Mouse (Mus musculus): ENCODE measurements around the gene Hbq1a. TPM values are rescaled to one million over a fixed set of nuclear protein-coding genes. Genes with fewer than 3 reads are reported as not detected.

Gene Hbq1a
- total RNA-seq, 2 experiments from 2014 or later = 1.1 to 1.8 TPM

DNA sequence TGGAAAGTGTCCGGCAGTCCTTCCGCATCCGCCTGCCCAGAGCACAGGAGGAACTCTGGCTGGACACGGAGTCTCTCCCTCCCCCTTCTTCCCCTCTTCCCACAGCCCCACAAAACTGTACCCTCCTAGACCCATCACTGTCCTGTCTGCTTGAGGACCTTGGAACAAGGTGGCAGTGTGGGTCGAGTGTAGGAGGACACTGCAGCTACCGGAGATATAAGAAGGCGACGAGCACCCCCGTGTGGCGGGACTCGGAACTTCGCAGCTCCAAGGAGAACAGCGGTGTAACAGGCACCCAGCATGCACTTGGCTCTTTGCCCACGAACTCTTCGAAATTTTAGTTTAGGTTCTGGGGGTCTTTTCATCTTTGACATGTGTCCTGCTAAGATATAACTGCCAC lies 24.7 kb downstream of the Hbq1a start:
- peak; percentile 97 for TF ChIP-seq CTCF (conservative IDR thresholded peaks at IDR 0.05)
- no peak overlapping the region for H3K27ac ChIP-seq
- peak; percentile 71 to 85 for DNase-seq (ENCODE audit: low spot score in 2 of 2)
- peak overlapping the region; percentile 26; the same call in 1 of the 2 replicates for H3K4me3 ChIP-seq

DNA sequence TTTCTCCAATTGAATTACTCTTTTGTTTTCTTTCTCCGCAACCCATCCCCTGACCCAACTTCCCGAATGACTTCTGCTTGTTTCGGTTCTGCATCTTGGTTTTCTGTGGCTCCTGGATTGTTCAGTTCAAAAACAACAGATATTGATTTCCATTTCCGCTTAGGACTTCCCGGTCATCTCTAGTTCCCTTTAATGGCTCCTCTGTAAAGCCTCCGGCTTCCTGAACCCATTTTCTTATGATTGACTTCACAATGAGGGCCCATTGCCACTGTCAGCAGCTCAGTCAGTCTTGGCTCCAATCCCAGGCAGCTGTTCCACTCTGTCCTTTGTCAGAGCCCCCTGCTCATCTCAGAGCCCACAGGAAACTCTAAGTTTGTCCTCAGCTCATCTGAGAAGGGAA lies 31.2 kb downstream of the Hbq1a start:
- Histone ChIP-seq H3K4me3 (no peak overlapping the region), H3K27ac (no peak overlapping the region)
- no peak for DNase-seq (ENCODE audit: low spot score in 2 of 2)
- no peak for TF ChIP-seq CTCF (conservative IDR thresholded peaks at IDR 0.05)

DNA sequence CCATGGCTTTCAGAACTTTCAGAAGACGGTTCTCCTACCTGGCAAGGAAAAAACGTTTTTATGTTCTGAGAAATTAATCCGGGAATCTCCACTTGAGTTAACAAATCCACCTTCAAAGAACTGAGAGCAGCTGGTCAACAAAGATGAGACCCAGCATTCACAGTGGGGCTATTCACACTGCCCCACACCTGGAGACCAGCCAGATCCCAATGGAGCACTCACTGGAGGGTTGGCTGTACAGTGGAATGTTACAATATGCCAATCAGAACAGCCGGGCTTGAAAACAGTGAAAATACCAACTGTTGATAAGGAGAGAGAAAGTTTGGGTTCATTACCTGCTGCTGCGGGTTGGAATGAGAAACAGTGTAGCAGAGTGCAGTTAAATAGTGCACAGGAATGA lies 32.0 kb downstream of the Hbq1a start:
- H3K4me3 ChIP-seq = no peak overlapping the region
- TF ChIP-seq CTCF (conservative IDR thresholded peaks at IDR 0.05) = no peak
- no peak for DNase-seq (ENCODE audit: low spot score in 2 of 2)
- H3K27ac ChIP-seq = no peak overlapping the region

DNA sequence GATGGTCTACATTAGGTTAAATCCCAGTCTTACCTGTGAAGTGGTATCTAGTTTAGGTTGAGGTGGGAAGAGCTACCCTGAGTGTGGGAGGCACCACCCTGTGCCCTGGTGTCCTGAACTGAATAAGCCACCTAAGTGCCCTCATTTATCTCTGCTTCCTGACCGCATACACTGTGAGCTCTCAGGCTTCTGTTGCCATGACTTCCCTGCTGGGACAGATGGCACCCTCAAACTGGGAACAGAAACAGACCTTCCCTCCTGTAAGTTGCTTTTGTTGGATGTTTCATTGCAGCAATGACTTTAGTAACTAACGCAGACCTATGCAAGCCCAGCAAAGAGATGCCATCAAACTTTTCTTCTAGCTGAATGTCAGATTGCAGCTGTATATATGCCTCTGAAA lies 33.4 kb downstream of the Hbq1a start:
- peak overlapping the region; percentile 76; the same call in 1 of the 2 replicates for H3K27ac ChIP-seq
- no peak overlapping the region for H3K4me3 ChIP-seq
- no peak for TF ChIP-seq CTCF (conservative IDR thresholded peaks at IDR 0.05)
- DNase-seq (ENCODE audit: low spot score in 2 of 2) = peak in 1 of 2 experiments; percentile 46

DNA sequence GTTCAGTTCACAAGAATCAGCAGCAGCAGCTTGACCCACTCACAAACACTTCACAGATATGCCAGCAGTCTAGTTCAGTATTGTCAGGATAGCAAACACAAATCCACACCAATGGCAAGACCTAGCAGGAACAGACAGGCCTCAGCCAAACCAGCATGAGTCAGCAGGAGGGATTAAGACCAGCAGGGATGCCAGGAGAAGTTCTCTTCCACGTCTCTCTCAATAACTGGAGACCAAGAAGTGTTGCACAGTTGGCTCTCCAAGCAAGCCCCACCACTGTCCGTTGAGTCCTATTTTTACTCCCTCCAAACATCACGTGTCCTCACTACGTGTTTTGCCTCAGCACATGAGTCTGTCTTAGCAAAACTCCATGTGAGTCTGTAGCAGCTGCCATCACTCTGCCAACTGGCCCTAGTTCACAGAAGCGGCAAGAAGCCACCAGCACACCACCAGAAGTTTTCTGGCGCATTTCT lies 36.6 kb downstream of the Hbq1a start:
- no peak for TF ChIP-seq CTCF (conservative IDR thresholded peaks at IDR 0.05)
- DNase-seq (ENCODE audit: low spot score in 2 of 2) = no peak
- no peak overlapping the region for H3K4me3 ChIP-seq

DNA sequence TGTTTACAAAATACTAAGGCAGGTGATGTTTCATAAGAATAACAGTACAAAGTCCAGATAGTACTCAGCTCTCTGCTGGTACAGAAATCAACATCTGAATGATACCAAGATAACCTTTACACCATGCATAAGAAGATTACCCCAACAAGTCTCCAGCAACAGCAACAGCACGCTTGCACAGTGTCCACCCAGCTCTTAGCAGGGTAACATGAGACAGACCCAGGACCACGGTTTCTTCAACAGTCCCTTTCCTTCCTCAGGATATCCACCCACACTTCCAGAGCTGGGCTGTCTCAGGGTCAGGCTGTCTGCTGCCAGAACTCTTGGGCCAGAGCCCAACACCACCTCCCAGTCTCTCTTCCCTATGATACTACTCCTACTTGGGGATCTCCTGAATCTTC lies 39.3 kb downstream of the Hbq1a start:
- H3K4me3 ChIP-seq = no peak overlapping the region
- H3K27ac ChIP-seq = no peak overlapping the region
- DNase-seq (ENCODE audit: low spot score in 2 of 2) = no peak
- no peak for TF ChIP-seq CTCF (conservative IDR thresholded peaks at IDR 0.05)

More for the DNA sequence above, 36.6 kb downstream of the Hbq1a start:
- no peak overlapping the region for H3K27ac ChIP-seq

DNA sequence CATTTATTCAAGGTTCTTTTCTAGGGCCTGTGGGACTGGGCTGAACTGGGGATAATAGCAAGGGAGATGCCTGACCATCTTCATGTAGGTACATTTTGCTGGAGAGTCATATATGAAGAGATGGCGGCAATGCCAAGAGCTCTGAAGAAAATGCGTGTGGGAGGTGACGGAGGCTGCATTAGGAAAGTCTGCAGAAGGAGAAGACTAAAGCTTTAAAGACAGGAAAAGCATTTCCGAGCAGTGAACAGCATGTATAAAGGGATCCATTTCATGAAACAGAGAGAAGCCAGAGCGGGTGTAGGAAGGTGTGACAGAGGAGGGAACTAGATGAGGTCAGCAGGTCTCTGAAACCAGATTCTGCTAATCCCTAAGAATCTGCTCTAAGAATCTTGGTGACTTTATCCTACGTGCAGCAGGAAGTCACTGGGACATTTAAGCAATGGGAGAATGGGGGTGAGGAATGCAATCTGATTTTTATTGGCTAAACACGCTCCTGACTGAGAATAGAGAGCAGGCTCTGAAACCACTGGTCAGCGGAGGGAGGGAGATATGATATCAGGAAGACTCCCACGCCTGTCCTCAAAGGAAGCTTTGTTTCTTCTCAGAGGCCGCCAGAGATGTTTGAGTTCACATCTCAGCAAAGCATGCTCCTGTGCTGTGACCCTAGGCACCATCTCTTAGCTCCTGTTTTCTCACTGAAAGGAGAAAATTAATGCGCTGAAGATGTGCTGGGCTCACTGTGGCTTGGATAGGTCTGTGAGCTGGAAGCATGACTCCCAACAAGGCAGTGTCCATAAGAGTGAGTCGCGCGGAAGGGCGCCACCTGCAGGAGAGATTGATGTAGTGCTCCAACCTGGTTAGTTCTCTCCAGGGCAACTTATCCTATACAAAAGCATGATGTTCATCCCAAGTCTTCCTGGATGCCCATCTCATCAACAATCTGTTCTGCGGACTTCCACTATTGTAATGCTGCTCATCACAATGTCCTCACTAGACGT lies 40.9 kb downstream of the Hbq1a start:
- no peak overlapping the region for H3K27ac ChIP-seq
- DNase-seq (ENCODE audit: low spot score in 2 of 2) = peak in 1 of 2 experiments; percentile 40
- no peak overlapping the region for H3K4me3 ChIP-seq
- peak; percentile 86 for TF ChIP-seq CTCF (conservative IDR thresholded peaks at IDR 0.05)

DNA sequence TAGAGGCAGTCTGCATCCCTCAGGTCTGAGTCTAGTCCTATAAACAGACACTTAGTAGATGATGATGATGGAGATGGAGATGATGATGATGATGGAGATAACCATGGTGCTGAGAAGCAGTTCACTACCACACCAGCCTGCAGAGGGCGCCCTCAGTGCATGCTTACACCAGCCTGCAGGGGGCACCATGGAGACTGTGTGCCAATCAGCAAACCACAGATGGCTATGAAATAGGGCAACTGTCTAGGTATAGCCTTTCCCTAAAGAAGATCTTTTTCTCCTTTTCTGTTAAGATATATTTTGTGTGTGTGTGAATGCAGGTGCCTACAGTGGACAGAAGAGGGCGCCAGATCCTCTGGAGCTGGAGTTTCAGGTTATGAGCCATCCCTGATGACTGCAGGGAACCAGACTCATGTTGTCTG lies 42.9 kb downstream of the Hbq1a start:
- peak in 1 of 2 experiments; percentile 62 for DNase-seq (ENCODE audit: low spot score in 2 of 2)
- peak; percentile 81 for TF ChIP-seq CTCF (conservative IDR thresholded peaks at IDR 0.05)
- no peak overlapping the region for H3K27ac ChIP-seq
- H3K4me3 ChIP-seq = no peak overlapping the region

DNA sequence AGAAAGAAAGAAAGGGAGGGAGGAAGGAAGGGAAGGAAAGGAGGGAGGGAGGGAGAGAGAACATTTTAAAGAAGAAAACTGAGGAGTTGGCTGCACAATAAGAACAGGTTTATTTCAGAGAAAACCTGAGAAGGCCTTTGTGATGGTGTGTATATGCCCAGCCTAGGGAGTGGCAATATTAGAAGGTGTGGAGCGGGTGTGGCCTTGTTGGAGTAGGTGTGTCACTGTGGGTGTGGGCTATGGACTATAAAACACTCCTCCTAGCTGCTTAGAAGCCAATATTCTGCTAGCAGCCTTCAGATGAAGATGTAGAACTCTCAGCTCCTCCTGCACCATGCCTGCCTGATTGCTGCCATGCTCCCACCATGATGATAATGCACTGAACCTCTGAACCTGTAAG lies 43.5 kb downstream of the Hbq1a start:
- TF ChIP-seq CTCF (conservative IDR thresholded peaks at IDR 0.05) = no peak
- no peak for DNase-seq (ENCODE audit: low spot score in 2 of 2)
- Histone ChIP-seq H3K27ac (no peak overlapping the region), H3K4me3 (no peak overlapping the region)

DNA sequence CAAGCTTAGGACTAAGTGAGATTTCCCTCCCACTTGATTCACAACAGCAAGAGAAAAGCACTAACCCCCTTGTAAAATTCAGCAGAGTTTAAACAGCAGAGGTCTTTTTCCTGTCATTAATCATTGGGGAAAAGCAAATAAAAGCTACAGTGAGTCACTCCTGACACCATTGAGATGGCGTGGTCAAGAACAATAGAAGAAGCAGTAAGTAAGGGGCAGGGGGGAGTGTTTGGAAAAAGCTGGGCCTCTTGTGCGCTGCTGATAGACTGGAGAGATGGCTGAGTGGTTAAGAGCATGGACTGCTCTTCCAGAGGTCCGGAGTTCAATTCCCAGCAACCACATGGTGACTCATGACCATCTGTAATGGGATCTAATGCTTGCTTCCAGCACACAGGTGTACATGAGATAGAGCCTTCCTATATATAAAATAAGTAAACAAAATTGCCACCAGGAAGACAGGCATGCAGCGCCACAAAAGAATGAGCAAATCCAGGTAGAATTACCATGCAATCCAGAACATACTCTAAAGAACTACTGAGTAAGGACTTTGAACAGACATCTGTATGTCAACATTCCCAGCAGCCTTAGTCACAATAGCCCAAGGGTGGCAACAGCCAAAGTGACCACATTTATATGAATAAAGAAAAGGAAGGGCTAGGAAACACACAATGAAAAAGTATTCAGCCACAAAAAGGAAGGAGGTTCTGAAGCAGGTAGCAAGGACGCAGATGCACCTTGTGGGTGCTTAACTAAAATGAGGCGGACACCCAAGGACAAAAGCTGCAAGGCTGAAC lies 45.8 kb downstream of the Hbq1a start:
- Histone ChIP-seq H3K4me3 (no peak overlapping the region), H3K27ac (no peak overlapping the region)
- TF ChIP-seq CTCF (conservative IDR thresholded peaks at IDR 0.05) = no peak
- DNase-seq (ENCODE audit: low spot score in 2 of 2) = no peak

DNA sequence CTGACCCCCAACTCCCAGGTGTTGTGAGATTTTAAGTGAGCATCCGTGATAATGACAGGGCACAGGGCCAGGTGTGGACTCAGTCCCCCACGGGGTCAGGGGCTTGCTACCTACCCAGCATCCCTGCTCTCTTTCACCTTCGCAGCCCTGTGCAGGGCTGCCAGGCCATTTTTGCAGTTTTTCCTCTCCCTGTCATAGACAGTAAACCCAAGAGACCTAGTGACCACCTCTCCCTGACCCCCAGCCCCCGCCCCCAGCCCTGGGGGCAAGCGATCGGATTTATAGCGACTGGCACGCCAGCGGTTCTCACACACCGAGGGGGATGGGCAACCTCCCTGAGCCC lies 47.4 kb downstream of the Hbq1a start:
- peak overlapping the region; percentile 72 for H3K27ac ChIP-seq
- TF ChIP-seq CTCF (conservative IDR thresholded peaks at IDR 0.05) = no peak
- H3K4me3 ChIP-seq = peak overlapping the region; percentile 73
- DNase-seq (ENCODE audit: low spot score in 2 of 2) = no peak

DNA sequence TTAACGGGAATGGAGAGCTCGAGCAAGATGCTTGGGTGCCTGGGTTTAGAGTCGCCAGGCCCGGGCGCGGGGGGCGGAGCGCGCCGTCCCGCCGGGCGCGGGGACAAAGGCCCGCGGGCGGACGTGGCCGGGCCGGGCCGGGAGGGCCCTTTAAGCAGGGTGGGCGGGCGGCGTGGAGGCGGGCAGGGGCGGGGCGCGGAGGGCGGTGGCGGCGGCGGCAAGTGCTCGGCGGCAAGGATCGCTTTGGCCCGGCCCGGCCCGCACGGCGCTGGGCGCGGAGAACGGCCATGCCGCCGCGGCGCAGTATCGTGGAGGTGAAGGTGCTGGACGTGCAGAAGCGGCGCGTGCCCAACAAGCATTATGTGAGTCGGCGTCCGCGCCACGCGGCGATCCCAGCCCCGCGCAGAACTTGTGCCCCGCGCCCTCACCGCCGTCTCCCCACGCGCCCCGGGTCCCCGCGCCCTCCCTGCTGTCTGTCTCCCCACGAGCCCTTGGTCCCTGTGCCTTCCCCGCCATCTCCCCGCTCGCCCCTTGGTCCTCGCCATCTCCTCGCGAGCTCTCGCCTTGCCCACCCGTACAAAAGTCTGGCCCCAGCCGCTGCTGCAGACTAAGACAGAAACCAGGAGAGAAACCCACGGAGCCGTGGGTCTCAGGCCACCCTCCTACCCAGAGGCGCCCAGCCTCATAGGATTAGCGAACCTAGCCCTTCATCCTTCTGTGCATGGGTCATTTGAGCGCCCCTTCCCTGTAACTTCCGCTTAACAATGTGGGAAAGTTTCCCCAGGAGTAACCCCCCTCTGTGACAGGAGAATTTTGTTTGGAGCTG lies 48.0 kb downstream of the Hbq1a start, which contains the start of gene Sh3pxd2b:
TSS of gene Sh3pxd2b (plus strand) at position 214 of the 826 bp plus-strand sequence.
- Histone ChIP-seq H3K4me3 (peak within 1 kb of the TSS; percentile 73), H3K27ac (peak within 1 kb of the TSS; percentile 76)
- DNase-seq (ENCODE audit: low spot score in 2 of 2) = peak in 1 of 2 experiments; percentile 42
- no peak for TF ChIP-seq CTCF (conservative IDR thresholded peaks at IDR 0.05)
